Mouse (Mus musculus): Measurements from ENCODE around the gene Mertk. TPM values are rescaled to one million over a fixed set of nuclear protein-coding genes. Genes with fewer than 3 reads are reported as not detected.

Mertk gene
- polyA plus RNA-seq, 1 experiment from 2014 or later = 9.4 TPM

DNA sequence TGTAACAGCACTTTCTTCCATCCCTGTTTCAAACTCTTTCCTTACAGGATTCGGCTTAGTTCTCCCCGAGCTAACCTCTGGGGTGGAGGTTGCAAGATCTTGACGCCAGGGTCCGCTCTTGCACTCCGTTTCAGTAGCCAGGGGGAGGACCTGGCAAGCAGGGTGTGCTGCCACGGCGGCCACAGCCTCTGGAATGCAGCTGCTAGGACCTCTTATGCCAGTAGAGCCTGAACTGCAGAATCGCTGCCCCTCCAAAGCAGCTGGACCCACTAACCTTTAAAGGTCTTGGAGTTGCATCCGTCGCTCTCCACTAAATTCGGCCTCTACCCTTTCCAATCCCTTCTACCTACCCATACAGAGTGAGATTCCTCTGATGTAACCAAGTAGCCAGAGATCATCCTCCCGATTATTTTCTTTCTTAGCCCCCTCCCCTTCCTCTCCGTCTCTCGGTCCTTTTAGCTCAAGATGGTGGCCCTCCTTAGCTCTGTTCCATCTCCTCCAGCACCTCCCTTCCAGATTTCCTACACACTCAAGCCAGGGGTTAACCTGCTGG is 540 bp upstream of the Mertk start:
- Histone ChIP-seq H3K4me3 (replicated peaks) (peak overlapping the region; percentile 66), H3K27me3 (replicated peaks) (no peaks in the 10 kb centered on the region), H3K27ac (peak overlapping the region; percentile 89), H3K9me3 (no peaks in the 10 kb centered on the region), H3K4me1 (replicated peaks) (0 out of 2 replicates have a peak, but pooled peaks cover 9% of the 10 kb centered on the region), H3K9ac (peak overlapping the region; percentile 37; the same call in 1 of the 2 replicates), H3K4me2 (replicated peaks) (peak overlapping the region; percentile 78), H3K36me3 (no peaks in the 10 kb centered on the region)
- under 1% methylated on average over 14 of the region's 14 CpGs for WGBS
- peak; percentile 90 for ATAC-seq

DNA sequence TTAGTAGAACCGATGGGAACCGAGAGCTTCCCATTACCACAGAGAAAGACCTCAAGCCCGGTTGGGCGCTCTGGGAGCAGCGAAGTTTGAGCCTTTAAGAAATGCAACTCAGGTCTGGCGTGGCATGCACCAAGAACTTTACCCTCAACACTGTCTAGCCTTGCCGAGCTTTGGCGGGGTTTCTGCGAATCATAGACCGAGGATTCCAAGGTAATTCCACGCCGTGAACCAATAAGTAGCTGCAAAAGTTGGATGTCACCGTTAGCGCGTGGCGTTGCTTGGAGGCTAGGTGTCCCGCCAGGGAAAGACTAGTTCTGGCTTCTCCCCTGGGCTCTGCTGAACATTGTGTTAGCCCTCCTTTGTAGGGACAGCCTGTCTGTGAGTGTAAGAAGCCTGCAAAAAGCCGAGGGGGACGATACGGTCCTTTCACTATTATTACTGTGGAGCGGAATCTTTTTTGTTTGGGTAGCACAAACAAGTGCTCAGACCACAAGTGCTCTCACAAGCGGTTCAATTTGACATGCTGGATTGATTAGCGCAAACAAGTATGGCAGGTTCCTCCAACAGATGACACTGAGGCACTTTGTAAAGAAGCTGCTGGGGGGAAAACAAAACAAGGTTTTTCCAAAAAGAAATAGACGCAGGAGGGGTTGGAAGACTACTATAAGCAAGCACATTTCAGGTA is 587 bp downstream of the Mertk start:
- Histone ChIP-seq H3K9ac (peak overlapping the region; percentile 69), H3K4me2 (replicated peaks) (peak overlapping the region; percentile 78), H3K4me1 (replicated peaks) (0 out of 2 replicates have a peak, but pooled peaks cover 9% of the 10 kb centered on the region), H3K27me3 (replicated peaks) (no peaks in the 10 kb centered on the region), H3K27ac (peak overlapping the region; percentile 89), H3K36me3 (no peaks in the 10 kb centered on the region), H3K9me3 (no peaks in the 10 kb centered on the region), H3K4me3 (replicated peaks) (peak overlapping the region; percentile 66)
- 1% methylated on average over 24 of the region's 24 CpGs for WGBS
- ATAC-seq = peak; percentile 61

DNA sequence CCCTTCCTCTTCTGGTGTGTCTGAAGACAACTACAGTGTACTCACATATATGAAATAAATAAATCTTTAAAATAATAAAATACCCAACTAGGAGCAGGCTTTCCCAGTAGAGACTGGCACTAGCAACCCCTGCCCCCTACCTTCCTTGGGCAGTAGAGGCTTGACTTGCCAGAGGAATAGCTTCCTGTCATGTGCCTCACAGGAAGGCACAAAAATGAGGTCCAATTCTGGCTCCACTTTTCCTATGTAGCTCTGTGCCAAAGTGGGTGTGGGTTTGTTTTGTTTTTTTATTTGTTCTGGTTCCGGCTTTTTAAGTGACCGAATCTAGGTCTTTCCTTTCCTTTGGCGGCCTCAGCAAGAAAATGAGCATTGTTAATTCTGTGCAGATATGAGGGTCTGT is 5.7 kb downstream of the Mertk start:
- Histone ChIP-seq H3K4me2 (replicated peaks) (no peak overlapping the region), H3K9me3 (no peaks in the 10 kb centered on the region), H3K4me1 (replicated peaks) (0 out of 2 replicates have a peak, but pooled peaks cover 5% of the 10 kb centered on the region), H3K9ac (no peak overlapping the region), H3K36me3 (no peaks in the 10 kb centered on the region), H3K27me3 (replicated peaks) (no peaks in the 10 kb centered on the region), H3K27ac (no peak overlapping the region), H3K4me3 (replicated peaks) (no peak overlapping the region)
- 84% methylated on average over 3 of the region's 3 CpGs for WGBS
- ATAC-seq = no peak

DNA sequence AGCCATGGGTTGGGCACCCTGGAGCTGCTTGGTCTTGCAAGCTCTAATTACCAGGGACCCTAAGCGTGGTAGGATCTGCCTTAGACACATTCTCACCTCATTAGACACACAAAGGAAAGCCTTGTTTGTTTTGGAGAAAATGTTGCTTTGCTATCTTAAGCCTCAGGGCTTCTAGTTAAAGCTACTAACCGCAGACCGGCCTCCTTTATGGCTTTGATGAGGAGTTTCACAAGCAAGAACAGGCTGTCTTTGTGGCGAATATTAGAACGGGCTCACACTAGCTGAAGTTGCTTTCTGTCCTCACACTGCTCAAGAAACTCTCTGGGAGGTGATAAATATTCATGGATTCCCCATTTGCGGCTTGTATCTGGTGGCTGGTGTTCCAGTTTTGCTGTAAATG is 10.5 kb downstream of the Mertk start:
- Histone ChIP-seq H3K4me1 (replicated peaks) (peaks cover 20% of the 10 kb centered on the region), H3K9ac (no peak overlapping the region), H3K4me3 (replicated peaks) (no peak overlapping the region), H3K9me3 (no peaks in the 10 kb centered on the region), H3K36me3 (no peaks in the 10 kb centered on the region), H3K27me3 (replicated peaks) (no peaks in the 10 kb centered on the region), H3K4me2 (replicated peaks) (no peak overlapping the region), H3K27ac (0 out of 2 replicates have a peak overlapping the region, but pooled peaks have one; percentile 14)
- 52% methylated on average over 6 of the region's 6 CpGs for WGBS
- ATAC-seq = no peak

GRCm38 (mm10) chr2:128710609-128711008 is 11.9 kb downstream of the Mertk start:
- ATAC-seq = peak; percentile 77

GRCm38 (mm10) chr2:128712940-128713339 is 14.2 kb downstream of the Mertk start:
- H3K36me3 ChIP-seq = no peaks in the 10 kb centered on the region
- no peak overlapping the region for H3K4me2 ChIP-seq (replicated peaks)
- no peak for ATAC-seq
- H3K27ac ChIP-seq = peak overlapping the region; percentile 44; the same call in 1 of the 2 replicates
- H3K27me3 ChIP-seq (replicated peaks) = no peaks in the 10 kb centered on the region
- no peak overlapping the region for H3K4me3 ChIP-seq (replicated peaks)
- no peaks in the 10 kb centered on the region for H3K9me3 ChIP-seq
- H3K4me1 ChIP-seq (replicated peaks) = peaks cover 39% of the 10 kb centered on the region
- H3K9ac ChIP-seq = no peak overlapping the region
- whole genome bisulfite sequencing = 75% methylated on average over 6 of the region's 6 CpGs

More at GRCm38 (mm10) chr2:128710609-128711008, 11.9 kb downstream of the Mertk start:
- Histone ChIP-seq H3K4me1 (replicated peaks) (peaks cover 31% of the 10 kb centered on the region), H3K4me2 (replicated peaks) (no peak overlapping the region), H3K27ac (peak overlapping the region; percentile 49), H3K27me3 (replicated peaks) (no peaks in the 10 kb centered on the region), H3K4me3 (replicated peaks) (no peak overlapping the region), H3K9ac (no peak overlapping the region), H3K36me3 (no peaks in the 10 kb centered on the region), H3K9me3 (no peaks in the 10 kb centered on the region)
- WGBS = 50% methylated on average over 6 of the region's 6 CpGs

- Histone ChIP-seq H3K27me3 (replicated peaks) (no peaks in the 10 kb centered on the region), H3K27ac (peak overlapping the region; percentile 81), H3K4me2 (replicated peaks) (no peak overlapping the region), H3K36me3 (no peaks in the 10 kb centered on the region), H3K9me3 (no peaks in the 10 kb centered on the region), H3K4me1 (replicated peaks) (peaks cover 44% of the 10 kb centered on the region), H3K9ac (no peak overlapping the region), H3K4me3 (replicated peaks) (no peak overlapping the region)
- peak; percentile 20 for ATAC-seq
- 37% methylated on average over 5 of the region's 5 CpGs for WGBS
Measured at GRCm38 (mm10) chr2:128713548-128714003, 14.8 kb downstream of the Mertk start.

DNA sequence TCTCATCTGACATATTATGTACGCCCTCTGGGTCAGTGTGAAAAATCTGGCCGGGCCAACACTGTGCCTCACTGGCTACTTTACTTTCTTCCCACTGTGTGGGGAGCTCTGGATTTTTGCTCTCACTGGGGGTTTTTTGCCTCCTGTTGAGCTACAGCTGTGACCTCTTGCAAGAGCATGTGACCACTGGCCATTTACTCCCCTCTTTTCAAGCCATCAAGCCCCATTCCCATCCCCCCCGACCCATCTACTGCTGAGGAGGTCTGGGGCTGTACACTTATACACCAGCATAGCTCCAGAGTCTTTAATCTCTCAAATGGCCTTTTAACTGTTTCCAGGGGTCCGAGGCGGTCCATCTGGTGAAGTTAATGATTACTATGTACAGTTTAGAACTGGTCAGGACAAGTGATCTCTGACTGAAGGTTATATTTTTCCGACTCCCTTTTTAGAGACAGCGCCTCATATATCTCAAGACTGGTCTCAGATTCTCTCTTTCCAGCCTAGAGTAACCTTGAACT is 16.0 kb downstream of the Mertk start:
- H3K4me2 ChIP-seq (replicated peaks) = peak overlapping the region; percentile 35; the same call in 1 of the 2 replicates
- peaks cover 44% of the 10 kb centered on the region for H3K4me1 ChIP-seq (replicated peaks)
- 33% methylated on average over 7 of the region's 7 CpGs for WGBS
- no peak overlapping the region for H3K4me3 ChIP-seq (replicated peaks)
- no peaks in the 10 kb centered on the region for H3K27me3 ChIP-seq (replicated peaks)
- ATAC-seq = peak; percentile 84
- H3K36me3 ChIP-seq = no peaks in the 10 kb centered on the region
- H3K27ac ChIP-seq = peak overlapping the region; percentile 81
- H3K9me3 ChIP-seq = no peaks in the 10 kb centered on the region
- H3K9ac ChIP-seq = no peak overlapping the region

DNA sequence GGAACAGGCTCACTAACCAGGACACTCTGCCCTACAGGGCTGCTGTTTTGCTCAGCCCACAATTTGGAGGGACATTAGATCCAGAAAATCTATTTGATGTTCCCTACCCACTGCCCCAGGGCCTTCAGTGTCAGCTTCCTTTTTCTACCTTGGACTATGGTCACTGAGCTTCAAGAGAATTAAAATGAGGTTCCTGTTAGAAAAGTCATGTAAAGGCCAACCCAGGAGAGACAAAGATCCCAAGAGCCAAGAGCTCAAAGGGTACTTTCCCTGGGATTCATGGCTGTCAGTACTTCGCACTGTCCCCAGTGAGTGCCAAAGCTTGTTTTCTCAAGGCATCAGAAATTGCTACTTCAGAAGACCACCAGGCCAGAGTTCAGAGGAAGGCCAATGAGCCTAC is 17.2 kb downstream of the Mertk start:
- Histone ChIP-seq H3K27me3 (replicated peaks) (no peaks in the 10 kb centered on the region), H3K4me3 (replicated peaks) (no peak overlapping the region), H3K9me3 (no peaks in the 10 kb centered on the region), H3K4me1 (replicated peaks) (peaks cover 39% of the 10 kb centered on the region), H3K36me3 (no peaks in the 10 kb centered on the region), H3K4me2 (replicated peaks) (no peak overlapping the region), H3K27ac (peak overlapping the region; percentile 23; the same call in 1 of the 2 replicates), H3K9ac (no peak overlapping the region)
- ATAC-seq = no peak
- WGBS = 87% methylated on average over 1 of the region's 1 CpGs

DNA sequence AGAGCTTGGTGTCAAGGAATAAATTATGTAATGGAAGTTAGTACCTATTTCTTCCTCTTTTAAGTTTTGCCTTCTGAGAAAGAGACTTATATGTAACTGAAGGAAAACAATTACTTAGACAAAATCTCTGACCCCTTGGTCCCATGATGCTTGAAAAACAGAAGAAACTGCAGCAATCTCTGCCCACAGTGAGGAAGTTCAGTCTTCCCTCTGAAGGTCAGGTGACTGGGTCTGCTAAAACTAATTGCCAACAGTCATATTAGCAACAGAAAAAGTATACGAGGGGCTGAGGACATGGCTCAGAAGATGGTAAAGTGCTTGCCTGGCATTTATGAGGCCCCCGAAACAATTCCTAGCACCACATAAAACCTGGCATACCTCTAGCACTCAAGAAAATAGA is 20.6 kb downstream of the Mertk start:
- Histone ChIP-seq H3K4me2 (replicated peaks) (no peak overlapping the region), H3K36me3 (no peaks in the 10 kb centered on the region), H3K27me3 (replicated peaks) (no peaks in the 10 kb centered on the region), H3K9me3 (no peaks in the 10 kb centered on the region), H3K9ac (no peak overlapping the region), H3K4me1 (replicated peaks) (peaks cover 24% of the 10 kb centered on the region), H3K4me3 (replicated peaks) (no peak overlapping the region), H3K27ac (no peak overlapping the region)
- 76% methylated on average over 2 of the region's 2 CpGs for WGBS
- no peak for ATAC-seq

GRCm38 (mm10) chr2:128722106-128722710 is 23.5 kb downstream of the Mertk start:
- Histone ChIP-seq H3K27ac (peak overlapping the region; percentile 85), H3K4me2 (replicated peaks) (peak overlapping the region; percentile 26; the same call in 1 of the 2 replicates), H3K36me3 (no peaks in the 10 kb centered on the region), H3K9me3 (no peaks in the 10 kb centered on the region), H3K27me3 (replicated peaks) (no peaks in the 10 kb centered on the region), H3K4me3 (replicated peaks) (no peak overlapping the region), H3K9ac (no peak overlapping the region), H3K4me1 (replicated peaks) (peaks cover 11% of the 10 kb centered on the region; the same call in 1 of the 2 replicates)
- 63% methylated on average over 5 of the region's 5 CpGs for WGBS
- peak; percentile 91 for ATAC-seq

DNA sequence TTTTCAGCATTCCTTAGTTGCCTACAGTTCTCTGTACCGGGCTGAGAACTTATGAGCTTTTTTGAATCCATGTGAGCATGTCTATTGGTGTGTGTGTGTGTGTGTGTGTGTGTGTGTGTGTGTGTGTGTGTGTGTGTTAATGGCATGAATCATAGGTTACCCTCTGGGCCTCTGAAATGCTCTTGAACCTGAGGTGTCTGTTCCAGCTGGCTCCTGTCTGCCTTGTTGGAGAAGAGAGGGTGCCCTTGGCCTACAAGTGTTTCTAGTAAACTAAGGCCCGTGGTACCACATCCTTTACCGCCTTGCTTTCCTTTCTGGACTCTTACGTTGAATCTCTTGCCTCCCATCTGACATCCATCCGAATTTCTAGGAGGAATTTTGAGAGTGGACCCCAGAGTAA is 27.3 kb downstream of the Mertk start:
- peak overlapping the region; percentile 75 for H3K27ac ChIP-seq

More for the DNA sequence above, 27.3 kb downstream of the Mertk start:
- no peaks in the 10 kb centered on the region for H3K9me3 ChIP-seq
- WGBS = 67% methylated on average over 5 of the region's 5 CpGs
- H3K4me1 ChIP-seq (replicated peaks) = peaks cover 3% of the 10 kb centered on the region; the same call in 1 of the 2 replicates
- 0 out of 2 replicates have a peak, but pooled peaks cover 3% of the 10 kb centered on the region for H3K36me3 ChIP-seq
- no peak for ATAC-seq
- no peaks in the 10 kb centered on the region for H3K27me3 ChIP-seq (replicated peaks)
- H3K4me2 ChIP-seq (replicated peaks) = no peak overlapping the region; the same call in 1 of the 2 replicates
- H3K9ac ChIP-seq = no peak overlapping the region
- H3K4me3 ChIP-seq (replicated peaks) = no peak overlapping the region

Measured in intestine, embryonic 15.5 days (tissue).